Mouse (Mus musculus) natural killer cell, adult 2 months (primary cell): ENCODE measurements around the gene Saysd1.

ENCODE experiments used
- DNase-seq, 2 experiments: peaks; one replicate each; pipeline ENCODE4 v3.0.0; 2022; ENCODE audit warnings: low spot score in 2 of 2

Gene Saysd1

DNA sequence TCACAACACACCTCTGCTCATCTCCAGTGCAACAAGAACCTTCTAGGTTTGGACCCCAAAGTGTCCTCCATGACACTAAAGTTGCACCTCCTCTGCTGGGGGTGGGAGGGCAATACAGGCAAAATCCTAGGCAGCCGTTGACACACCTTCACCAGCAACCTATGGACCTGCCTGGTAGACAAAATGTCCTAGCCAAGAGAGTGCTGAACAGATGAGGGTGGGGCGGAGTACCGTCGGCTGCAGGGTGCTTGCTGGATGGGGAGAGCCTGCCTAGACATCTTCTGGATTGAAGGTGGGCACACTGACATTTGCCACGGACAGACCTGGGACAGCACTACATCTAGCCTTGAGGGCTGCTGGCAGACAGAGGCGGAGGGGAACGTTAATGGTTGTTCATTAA is 26.1 kb upstream of the Saysd1 start:
- no peak for DNase-seq

- DNase-seq: no peak
Observed at GRCm38 (mm10) chr14:20162686-20163085, 24.4 kb upstream of the Saysd1 start.

- no peak for DNase-seq
Observed at GRCm38 (mm10) chr14:20158727-20159681, 20.7 kb upstream of the Saysd1 start.

- no peak for DNase-seq
Observed at GRCm38 (mm10) chr14:20157595-20157994, 19.3 kb upstream of the Saysd1 start.

DNA sequence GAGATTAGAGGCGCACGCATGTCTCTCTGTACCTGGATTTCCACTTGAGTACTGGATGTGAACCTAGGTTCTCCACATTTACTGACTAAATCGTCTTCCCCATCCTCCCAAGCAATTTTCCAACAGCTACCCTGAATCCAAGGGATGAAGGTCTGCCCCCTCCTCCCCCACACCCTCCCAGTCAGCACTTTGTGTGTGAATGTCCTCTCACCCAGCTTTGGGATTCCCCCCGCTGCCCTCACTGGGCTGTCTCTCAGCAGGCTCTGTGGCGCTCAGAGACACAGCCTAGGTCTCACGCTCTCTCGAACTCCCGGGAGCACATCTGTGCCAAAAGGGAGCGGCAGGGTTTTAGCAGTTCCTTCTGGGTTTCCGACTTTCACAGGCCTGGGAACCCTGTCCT is 17.4 kb upstream of the Saysd1 start:
- no peak for DNase-seq

GRCm38 (mm10) chr14:20154937-20155336 is 16.6 kb upstream of the Saysd1 start:
- DNase-seq: no peak

DNA sequence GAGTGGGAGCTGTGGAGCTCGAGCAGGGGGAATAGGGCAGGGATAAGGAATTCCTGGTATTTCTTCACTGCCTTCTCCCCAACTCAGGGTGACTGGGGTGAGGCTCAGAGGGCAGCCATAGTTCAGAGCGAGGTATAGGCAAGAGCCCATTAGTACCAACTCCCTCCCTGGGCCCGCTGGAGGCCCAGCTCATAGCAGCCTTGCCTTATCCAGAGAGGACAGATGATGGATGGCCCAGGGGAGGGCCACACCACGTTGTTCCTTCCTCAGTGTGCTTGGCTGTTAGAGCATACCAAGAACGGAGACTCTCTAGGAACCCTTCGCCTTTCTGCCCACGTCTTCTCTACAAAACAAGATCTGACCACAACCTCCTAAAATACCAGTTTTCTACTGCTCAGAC is 15.9 kb upstream of the Saysd1 start:
- no peak for DNase-seq

DNA sequence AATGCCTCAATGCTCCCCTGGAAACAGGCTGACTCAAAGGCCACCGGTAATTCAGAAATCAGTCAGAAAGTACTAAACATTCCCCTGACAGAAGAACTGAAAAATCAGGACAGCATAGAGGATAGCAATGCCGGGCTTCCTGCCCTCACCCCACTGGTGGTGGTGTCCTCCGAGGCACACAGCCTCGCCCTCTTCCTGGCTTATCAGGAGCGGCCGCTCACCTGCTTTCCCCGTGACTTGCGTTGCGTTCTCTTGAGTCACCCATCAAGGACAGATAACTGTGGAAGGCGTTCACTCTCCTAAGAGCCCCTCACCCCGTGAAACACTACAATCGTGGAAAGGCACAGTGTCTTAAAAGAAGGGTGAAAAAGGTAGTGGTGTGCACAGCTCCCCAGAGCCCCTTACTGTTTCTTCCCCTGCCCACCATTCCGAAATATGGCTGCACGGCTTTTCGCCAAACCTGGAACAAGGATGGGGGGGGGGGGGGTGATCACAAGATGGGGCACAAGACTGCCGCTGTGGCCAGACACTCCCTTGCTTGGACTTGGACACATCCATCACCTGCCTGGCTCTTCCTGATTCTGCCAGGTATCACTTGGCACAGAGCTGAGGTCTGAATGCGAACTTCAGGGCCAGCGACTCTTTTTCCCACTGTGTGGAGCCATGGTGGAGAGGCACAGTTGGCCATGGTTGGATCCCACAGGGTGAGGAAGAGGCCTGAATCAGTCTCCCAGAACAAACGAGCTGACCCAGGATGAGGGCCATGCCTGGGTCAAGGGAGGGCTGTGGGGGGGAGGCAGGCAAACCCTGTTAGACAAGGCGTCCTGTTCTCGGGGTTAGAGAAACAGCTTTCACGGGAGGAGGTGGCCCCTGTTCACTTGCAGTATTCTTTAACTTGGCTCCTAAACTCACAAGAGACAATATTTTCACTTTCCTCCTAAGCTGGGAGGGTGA is 11.1 kb upstream of the Saysd1 start:
- no peak for DNase-seq

DNA sequence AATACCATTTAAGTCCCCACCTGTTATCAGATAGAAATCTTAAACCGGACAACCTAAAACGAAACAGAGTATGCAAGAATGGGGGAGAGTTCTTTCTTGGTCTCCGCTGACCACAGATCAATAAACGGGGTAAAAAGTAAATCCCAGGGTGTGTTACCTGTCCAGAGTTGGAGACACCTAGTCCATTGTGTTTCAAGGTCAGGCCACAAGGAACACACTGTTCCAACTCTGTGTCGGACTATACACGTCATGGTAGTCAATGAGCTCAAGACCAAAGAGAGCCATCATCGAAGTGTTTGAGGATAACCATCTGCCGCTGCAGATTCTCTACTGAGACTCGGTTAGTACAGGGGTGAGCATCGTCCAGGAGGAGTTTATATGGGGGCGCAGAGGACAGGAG is 10.2 kb upstream of the Saysd1 start:
- no peak for DNase-seq

DNA sequence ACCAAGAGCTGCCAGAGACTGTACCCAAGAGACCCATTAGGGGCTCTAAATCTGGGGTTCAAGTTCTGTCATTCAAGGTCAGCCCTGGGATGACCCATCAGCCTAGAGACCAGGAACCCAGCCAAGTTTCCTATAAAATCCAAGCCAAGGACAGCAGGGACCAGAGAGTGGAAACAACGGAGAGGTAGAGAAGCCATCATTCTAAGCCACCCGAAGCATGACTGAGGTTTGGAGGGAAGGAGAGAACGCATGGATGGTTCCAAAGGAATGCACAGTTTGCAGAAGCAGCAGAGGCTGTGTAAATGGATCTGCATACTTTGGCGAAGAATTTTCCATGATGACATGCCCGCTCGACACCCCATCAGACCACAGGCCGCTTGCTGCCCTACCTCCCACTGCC is 9.5 kb upstream of the Saysd1 start:
- no peak for DNase-seq

GRCm38 (mm10) chr14:20144093-20144492 is 5.8 kb upstream of the Saysd1 start:
- no peak for DNase-seq

GRCm38 (mm10) chr14:20134965-20135671 is 3.2 kb downstream of the Saysd1 start:
- DNase-seq: no peak

GRCm38 (mm10) chr14:20128162-20128561 is 10.2 kb downstream of the Saysd1 start:
- no peak for DNase-seq

GRCm38 (mm10) chr14:20127406-20128087 is 10.8 kb downstream of the Saysd1 start:
- DNase-seq: no peak

DNA sequence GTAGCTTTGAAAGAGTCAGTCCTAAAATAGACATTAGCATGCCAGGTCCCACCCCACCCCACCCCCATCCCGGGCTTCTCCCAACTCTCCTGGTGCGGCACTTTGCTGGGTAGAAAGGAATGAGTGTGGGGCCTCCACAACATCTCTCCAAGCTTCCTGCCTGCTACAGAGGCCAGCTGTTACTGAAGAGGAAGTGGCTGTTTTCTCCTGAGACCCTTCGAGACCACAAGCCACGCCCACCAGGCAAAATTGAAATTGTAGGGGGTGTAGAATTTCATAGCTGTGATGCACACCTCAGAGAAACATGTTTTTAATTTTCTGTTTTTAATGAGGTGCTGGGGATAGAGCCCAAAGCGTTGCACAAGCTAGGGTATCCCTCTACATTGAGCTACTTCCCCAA is 17.5 kb downstream of the Saysd1 start:
- peak in 1 of 2 experiments; percentile 69 for DNase-seq

DNA sequence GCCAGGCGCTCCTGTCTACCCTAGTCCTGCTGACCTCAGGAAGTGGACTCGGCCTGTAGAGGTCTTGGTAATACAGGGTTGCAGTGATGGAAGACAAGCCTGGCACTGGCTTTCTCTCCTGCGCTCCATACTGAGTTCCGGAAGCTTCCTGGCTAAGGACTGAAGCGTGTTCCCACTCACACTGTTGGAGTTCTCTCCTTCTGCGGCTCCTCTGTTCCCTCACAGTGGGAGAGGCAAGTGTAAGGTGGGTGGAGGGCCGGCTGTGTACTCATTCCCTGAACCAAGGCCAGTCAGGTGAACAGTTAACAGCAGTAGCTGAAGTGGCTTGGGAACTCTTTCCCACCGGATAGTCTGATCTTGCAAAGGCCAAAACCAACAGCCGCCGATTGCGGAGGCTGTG is 18.3 kb downstream of the Saysd1 start:
- no peak for DNase-seq

DNA sequence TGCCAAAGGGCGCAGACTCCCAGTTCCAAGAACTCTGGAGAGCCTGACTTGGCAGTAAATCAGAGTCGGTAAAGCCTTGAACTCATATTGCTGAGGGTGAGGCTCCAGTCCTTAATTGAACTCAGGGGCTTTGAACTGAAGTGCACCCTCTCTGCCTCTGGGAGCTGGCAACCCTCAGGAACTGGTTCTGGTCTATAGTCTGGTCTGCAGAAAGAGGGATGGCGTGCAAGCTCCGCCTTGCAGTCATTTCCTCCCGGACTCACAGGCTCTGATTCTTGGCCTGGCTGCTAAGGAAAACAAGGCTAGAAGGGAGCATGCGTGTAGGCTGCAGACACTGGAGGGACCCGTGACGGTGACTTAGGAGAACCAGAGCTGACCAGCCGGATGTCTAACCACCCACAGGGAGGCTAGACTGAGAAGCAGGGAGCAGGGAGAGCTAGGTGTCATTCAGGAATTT is 22.2 kb downstream of the Saysd1 start:
- DNase-seq: no peak

DNA sequence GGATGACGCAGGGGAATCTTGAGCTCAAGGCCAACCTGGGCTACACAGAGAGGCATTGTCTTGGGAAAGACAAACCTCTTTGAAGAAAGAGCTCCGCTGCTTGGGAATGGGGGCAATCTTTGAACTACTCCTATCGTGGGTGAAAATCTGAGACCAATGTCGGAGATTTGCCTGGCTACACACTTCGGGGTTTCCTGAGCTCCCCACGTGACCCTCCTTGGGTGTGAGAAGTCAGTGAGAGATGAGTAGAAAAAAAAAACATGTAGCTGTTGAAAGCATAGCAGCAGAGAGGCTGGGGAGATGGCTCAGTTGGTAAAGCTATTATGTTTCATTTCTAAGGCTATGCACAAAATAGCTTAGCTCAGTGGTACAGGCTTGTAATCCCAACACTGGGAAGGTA is 23.4 kb downstream of the Saysd1 start:
- DNase-seq: peak; percentile 6 to 32

DNA sequence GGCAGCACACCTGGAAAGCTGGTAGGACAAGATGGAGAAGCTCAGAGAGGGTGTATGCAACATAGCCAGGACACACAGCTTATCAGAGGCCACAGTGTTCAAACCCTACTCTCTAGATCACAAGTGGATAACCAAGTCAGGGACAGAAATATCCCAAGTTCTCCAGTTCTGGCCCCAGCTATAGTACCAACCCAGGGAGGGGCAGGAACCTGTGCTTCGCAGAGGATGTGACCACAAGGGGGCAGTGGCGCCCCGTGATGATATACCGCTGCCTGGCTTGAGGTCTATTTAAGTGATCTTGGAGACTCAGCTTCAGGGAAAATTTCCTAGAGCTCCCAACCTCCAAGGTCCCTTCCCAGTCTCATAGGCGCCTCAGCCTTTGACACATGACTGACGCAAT is 24.4 kb downstream of the Saysd1 start:
- DNase-seq: peak; percentile 64 to 79

- DNase-seq: no peak
Observed at GRCm38 (mm10) chr14:20113189-20113961, 25.0 kb downstream of the Saysd1 start.
